Mouse (Mus musculus) CH12.LX (cell line): ENCODE results near the gene Csnk2b. TPM values are rescaled to one million over a fixed set of nuclear protein-coding genes. Genes with fewer than 3 reads are reported as not detected.

Source experiments
- DNase-seq: peaks from one replicate; pipeline ENCODE4 v3.0.0-alpha.2; 2013; ENCODE audit errors: extremely low read depth
- H3K27ac ChIP-seq: 2 replicates; pipeline ENCODE4 v1.5.1; 2012; ENCODE audit warnings: low read depth, mild to moderate bottlenecking, control low read depth, moderate library complexity; ENCODE audit not compliant: insufficient read depth
- H3K27me3 ChIP-seq: replicated peaks from 2 replicates; pipeline ENCODE3; 2012; ENCODE audit warnings: inconsistent platforms
- H3K36me3 ChIP-seq, 2 experiments: replicated peaks in 1 of 2; 2 replicates each; pipeline versions ENCODE3 to v1.6.1; 2012; ENCODE audit warnings: inconsistent platforms in 1 of 2, low read length in 1 of 2, mild to moderate bottlenecking in 1 of 2, mixed read lengths in 1 of 2, moderate library complexity in 1 of 2; ENCODE audit not compliant: control insufficient read depth in 1 of 2, insufficient read depth in 1 of 2
- H3K4me1 ChIP-seq, 2 experiments: 2 replicates each; pipeline ENCODE4 v1.6.1; 2012; ENCODE audit warnings: inconsistent platforms in 1 of 2, moderate library complexity in 1 of 2; ENCODE audit not compliant: insufficient read depth in 2 of 2, control insufficient read depth in 1 of 2
- H3K4me2 ChIP-seq: 2 replicates; pipeline ENCODE4 v1.6.1; 2012; ENCODE audit warnings: low read depth, mild to moderate bottlenecking, control low read depth; ENCODE audit not compliant: poor library complexity, insufficient read depth, severe bottlenecking
- H3K4me3 ChIP-seq, 3 experiments: fragments of 150-350 bp in 1 of 3; sonication (generic) in 1 of 3; replicated peaks in 1 of 3; 2 replicates each; pipeline versions ENCODE3 to v1.5.1; 2011 to 2012; ENCODE audit warnings: low read depth in 2 of 3, low read length in 2 of 3, mild to moderate bottlenecking in 2 of 3, moderate library complexity in 2 of 3, control low read depth in 1 of 3, improper control_type of control experiment in 1 of 3, inconsistent platforms in 1 of 3, mixed read lengths in 1 of 3; ENCODE audit not compliant: poor library complexity in 1 of 3
- H3K79me2 ChIP-seq: replicated peaks from 2 replicates; pipeline ENCODE4 v1.6.1; 2012; ENCODE audit warnings: mild to moderate bottlenecking, moderate library complexity; ENCODE audit not compliant: control insufficient read depth, poor library complexity, insufficient read depth, severe bottlenecking; ENCODE audit errors: extremely low read depth
- H3K9ac ChIP-seq: 2 replicates; pipeline ENCODE4 v1.6.1; 2012; ENCODE audit warnings: low read depth, mild to moderate bottlenecking, control low read depth, moderate library complexity; ENCODE audit not compliant: insufficient read depth
- H3K9me3 ChIP-seq: replicated peaks from 2 replicates; pipeline ENCODE3; 2012; ENCODE audit warnings: low read length, inconsistent platforms, mixed read lengths
- BHLHE40 ChIP-seq: IDR thresholded peaks from 2 replicates; pipeline ENCODE4 v1.6.1; 2011; ENCODE audit warnings: mild to moderate bottlenecking, low read depth, low read length, improper control_type of control experiment
- CHD1 ChIP-seq: IDR thresholded peaks from 2 replicates; pipeline ENCODE4 v1.6.1; 2012; ENCODE audit warnings: low read depth, low read length, improper control_type of control experiment, inconsistent platforms
- CHD2 ChIP-seq: IDR thresholded peaks from 2 replicates; pipeline ENCODE4 v1.6.1; 2011; ENCODE audit warnings: low read length, improper control_type of control experiment
- ELF1 ChIP-seq: IDR thresholded peaks from 2 replicates; pipeline ENCODE4 v1.6.1; 2014; ENCODE audit warnings: low read depth, mild to moderate bottlenecking, inconsistent platforms, low read length, improper control_type of control experiment
- EP300 ChIP-seq: IDR thresholded peaks from 2 replicates; pipeline ENCODE4 v1.6.1; 2011; ENCODE audit warnings: low read length, improper control_type of control experiment
- ETS1 ChIP-seq: conservative IDR thresholded peaks from 2 replicates; pipeline ENCODE4 v1.6.1; 2012; ENCODE audit warnings: low read depth, mild to moderate bottlenecking, inconsistent platforms, low read length, improper control_type of control experiment, moderate library complexity
- GABPA ChIP-seq: IDR thresholded peaks from 2 replicates; pipeline ENCODE4 v1.6.1; 2012; ENCODE audit warnings: low read depth, low read length, improper control_type of control experiment, inconsistent platforms; ENCODE audit not compliant: insufficient replicate concordance
- HCFC1 ChIP-seq: IDR thresholded peaks from 2 replicates; pipeline ENCODE4 v1.6.1; 2012; ENCODE audit warnings: low read depth, mild to moderate bottlenecking, inconsistent platforms, low read length, improper control_type of control experiment
- IRF4 ChIP-seq: IDR thresholded peaks from 2 replicates; pipeline ENCODE4 v1.6.1; 2014; ENCODE audit warnings: low read depth, mild to moderate bottlenecking, inconsistent platforms, low read length, improper control_type of control experiment
- JUN ChIP-seq: IDR thresholded peaks from 2 replicates; pipeline ENCODE4 v1.6.1; 2011; ENCODE audit warnings: low read depth, mild to moderate bottlenecking, low read length, improper control_type of control experiment, moderate library complexity; ENCODE audit not compliant: insufficient read depth
- KAT2A ChIP-seq: IDR thresholded peaks from 2 replicates; pipeline ENCODE4 v1.6.1; 2012; ENCODE audit warnings: low read length, improper control_type of control experiment, inconsistent platforms; ENCODE audit not compliant: insufficient replicate concordance
- MAFK ChIP-seq: IDR thresholded peaks from 2 replicates; pipeline ENCODE4 v1.6.1; 2011; ENCODE audit warnings: low read length, improper control_type of control experiment; ENCODE audit not compliant: insufficient replicate concordance
- MEF2A ChIP-seq: IDR thresholded peaks from 2 replicates; pipeline ENCODE4 v1.6.1; 2014; ENCODE audit warnings: low read depth, mild to moderate bottlenecking, inconsistent platforms, low read length, improper control_type of control experiment, borderline replicate concordance
- MYC ChIP-seq: IDR thresholded peaks from 2 replicates; pipeline ENCODE4 v1.6.1; 2011; ENCODE audit warnings: low read depth, mild to moderate bottlenecking, improper control_type of control experiment, low read length
- NELFE ChIP-seq: IDR thresholded peaks from 2 replicates; pipeline ENCODE4 v1.6.1; 2011; ENCODE audit warnings: low read depth, low read length, improper control_type of control experiment
- NRF1 ChIP-seq: IDR thresholded peaks from 2 replicates; pipeline ENCODE4 v1.6.1; 2014; ENCODE audit warnings: low read depth, mild to moderate bottlenecking, inconsistent platforms, low read length, improper control_type of control experiment, moderate library complexity
- POLR2A ChIP-seq: IDR thresholded peaks from 2 replicates; pipeline ENCODE4 v1.6.1; 2011; ENCODE audit warnings: low read depth, mild to moderate bottlenecking, improper control_type of control experiment, low read length
- POLR2AphosphoS2 ChIP-seq: IDR thresholded peaks from 2 replicates; pipeline ENCODE4 v1.6.1; 2011; ENCODE audit warnings: low read depth, low read length, improper control_type of control experiment
- RAD21 ChIP-seq: IDR thresholded peaks from 2 replicates; pipeline ENCODE4 v1.6.1; 2011; ENCODE audit warnings: low read depth, mild to moderate bottlenecking, low read length, improper control_type of control experiment, moderate library complexity
- RCOR1 ChIP-seq: conservative IDR thresholded peaks from 2 replicates; pipeline ENCODE4 v1.6.1; 2012; ENCODE audit warnings: low read depth, mild to moderate bottlenecking, inconsistent platforms, low read length, improper control_type of control experiment
- SIN3A ChIP-seq: IDR thresholded peaks from 2 replicates; pipeline ENCODE4 v1.6.1; 2012; ENCODE audit warnings: low read length, improper control_type of control experiment, inconsistent platforms
- TBP ChIP-seq: conservative IDR thresholded peaks from 2 replicates; pipeline ENCODE4 v1.6.1; 2011; ENCODE audit warnings: low read depth, low read length, improper control_type of control experiment
- TCF12 ChIP-seq: IDR thresholded peaks from 2 replicates; pipeline ENCODE4 v1.6.1; 2014; ENCODE audit warnings: low read depth, mild to moderate bottlenecking, inconsistent platforms, low read length, improper control_type of control experiment
- UBTF ChIP-seq: IDR thresholded peaks from 2 replicates; pipeline ENCODE4 v1.6.1; 2012; ENCODE audit warnings: low read depth, mild to moderate bottlenecking, inconsistent platforms, low read length, improper control_type of control experiment, moderate library complexity
- USF2 ChIP-seq: conservative IDR thresholded peaks from 2 replicates; pipeline ENCODE4 v1.6.1; 2011; ENCODE audit warnings: low read depth, low read length, improper control_type of control experiment
- ZC3H11A ChIP-seq: IDR thresholded peaks from 2 replicates; pipeline ENCODE4 v1.6.1; 2012; ENCODE audit warnings: low read depth, mild to moderate bottlenecking, inconsistent platforms, low read length, improper control_type of control experiment
- ZKSCAN1 ChIP-seq: IDR thresholded peaks from 2 replicates; pipeline ENCODE4 v1.6.1; 2012; ENCODE audit warnings: low read depth, inconsistent platforms, low read length, improper control_type of control experiment, borderline replicate concordance
- ZMIZ1 ChIP-seq: IDR thresholded peaks from 2 replicates; pipeline ENCODE4 v1.6.1; 2012; ENCODE audit warnings: low read depth, mild to moderate bottlenecking, inconsistent platforms, low read length, improper control_type of control experiment
- dilution Hi-C: fragments of 300-500 bp; cut with MboI; formaldehyde crosslinking; loops from 2 replicates; pipeline ENCODE4 v1.14.3; 2020; ENCODE audit warnings: low sequenced_read_pairs; ENCODE audit not compliant: extremely low pct_unique_long_range_greater_than_20kb, extremely low pct_ligation_motif_present
- in situ Hi-C: fragments of 300-500 bp; cut with MboI; formaldehyde crosslinking; loops from 3 replicates; pipeline ENCODE4 v1.14.3; 2019; ENCODE audit warnings: low sequenced_read_pairs, low pct_ligation_motif_present, low pct_unique_long_range_greater_than_20kb, mixed read lengths
- polyA plus RNA-seq: library from polyadenylated mRNA; unstranded; fragments of >175 nt; gene quantifications from 2 replicates; pipeline ENCODE4 v1.2.1, GENCODE M21; 2012; ENCODE audit warnings: low read depth; ENCODE audit not compliant: insufficient read length
- total RNA-seq, 2 experiments: library from RNA; depleted of rRNA; stranded (reverse); fragments of 300-350 nt in 1 of 2; fragments of >200 nt in 1 of 2; gene quantifications; 2 replicates each; pipeline ENCODE4 v1.2.3; 2012 to 2014

Gene Csnk2b
- total and polyA plus RNA-seq, 3 experiments = 89.3 to 348 (median 130) TPM

- no peak for TF ChIP-seq IRF4
- TF ChIP-seq, all 38 proteins: peak for 0
Observed at GRCm38 (mm10) chr17:35128996-35129395, 7.1 kb upstream of the Csnk2b start (continued).

GRCm38 (mm10) chr17:35127017-35127416, 5.2 kb upstream of the Csnk2b start:
- Histone ChIP-seq H3K27me3 (no peaks in the 10 kb centered on the region), H3K4me1 (peaks cover 5 to 43% of the 10 kb centered on the region in 2 experiments)
- dilution Hi-C loops = no loop called here

GRCm38 (mm10) chr17:35126206-35126611, 4.4 kb upstream of the Csnk2b start, which contains the start of gene D17H6S53E:
Gene D17H6S53E, plus strand, starts transcription at chr17:35126373.
- H3K4me1 ChIP-seq = peaks cover 5 to 43% of the 10 kb centered on the region in 2 experiments
- H3K27ac ChIP-seq = peak within 1 kb of the TSS; percentile 57
- peak within 1 kb of the TSS; percentile 81 for H3K4me2 ChIP-seq
- peak within 1 kb of the TSS; percentile 95 for H3K9ac ChIP-seq
- peaks cover 29 to 54% of the 10 kb centered on the region in 2 experiments for H3K36me3 ChIP-seq
- peak; percentile 66 for DNase-seq
- H3K4me3 ChIP-seq = peak within 1 kb of the TSS; percentile 74 to 87 (median 86)
- H3K9me3 ChIP-seq = no peaks in the 10 kb centered on the region
- peaks cover 37% of the 10 kb centered on the region for H3K79me2 ChIP-seq
- H3K27me3 ChIP-seq = no peaks in the 10 kb centered on the region
- in situ Hi-C loops (no loop called here), dilution Hi-C loops (no loop called here)
- TF ChIP-seq JUN (no peak), ZMIZ1 (peak; percentile 80), MYC (no peak), NELFE (no peak; the same call in 1 of the 2 replicates), KAT2A (0 out of 2 replicates have a peak, but pooled peaks have one; percentile 59), CHD2 (0 out of 2 replicates have a peak, but pooled peaks have one; percentile 23), EP300 (no peak), TCF12 (peak; percentile 79; the same call in 1 of the 2 replicates), ETS1 (peak; percentile 40; the same call in 1 of the 2 replicates), NRF1 (peak; percentile 81), BHLHE40 (peak; percentile 44), RAD21 (no peak), POLR2A (peak; percentile 81), RCOR1 (no peak), POLR2AphosphoS2 (no peak; the same call in 1 of the 2 replicates), ZC3H11A (no peak), CHD1 (no peak), IRF4 (peak; percentile 52; the same call in 1 of the 2 replicates), TBP (peak; percentile 51; the same call in 1 of the 2 replicates), GABPA (no peak), MEF2A (no peak; the same call in 1 of the 2 replicates), MAFK (no peak), ZKSCAN1 (no peak), HCFC1 (peak; percentile 60; the same call in 1 of the 2 replicates), UBTF (peak; percentile 97), SIN3A (peak; percentile 89)

More at GRCm38 (mm10) chr17:35127017-35127416, 5.2 kb upstream of the Csnk2b start:
- no peaks in the 10 kb centered on the region for H3K9me3 ChIP-seq
- H3K4me2 ChIP-seq = peak overlapping the region; percentile 72
- peaks cover 31% of the 10 kb centered on the region for H3K79me2 ChIP-seq
- in situ Hi-C loops = no loop called here
- peaks cover 29 to 60% of the 10 kb centered on the region in 2 experiments for H3K36me3 ChIP-seq
- DNase-seq = no peak
- H3K4me3 ChIP-seq = peak overlapping the region; percentile 74 to 87 (median 86)
- H3K9ac ChIP-seq = peak overlapping the region; percentile 95
- peak overlapping the region; percentile 57; the same call in 1 of the 2 replicates for H3K27ac ChIP-seq
- no peak for TF ChIP-seq MEF2A
- 0 out of 2 replicates have a peak, but pooled peaks have one; percentile 4 for TF ChIP-seq CHD2
- peak; percentile 39; the same call in 1 of the 2 replicates for TF ChIP-seq HCFC1
- TF ChIP-seq IRF4 = 0 out of 2 replicates have a peak, but pooled peaks have one; percentile 5
- TF ChIP-seq MYC = no peak
- TF ChIP-seq RCOR1 = no peak
- TF ChIP-seq USF2 = no peak
- peak; percentile 42; the same call in 1 of the 2 replicates for TF ChIP-seq ELF1
- TF ChIP-seq, all 38 proteins: peak for 4
